Mouse (Mus musculus): ENCODE measurements around the gene Arhgef7.

The Arhgef7 gene

GRCm38 (mm10) chr8:11770001-11770400, 42.5 kb downstream of the Arhgef7 start:
- no peak for DNase-seq

- DNase-seq = no peak
Measured at GRCm38 (mm10) chr8:11770521-11771080, 43.1 kb downstream of the Arhgef7 start.

- peak; percentile 52 for DNase-seq
Measured at GRCm38 (mm10) chr8:11771608-11772007, 44.1 kb downstream of the Arhgef7 start.

GRCm38 (mm10) chr8:11774195-11775076, 46.9 kb downstream of the Arhgef7 start:
- peak; percentile 45 for DNase-seq

- DNase-seq = peak; percentile 46
Measured at GRCm38 (mm10) chr8:11775889-11776288, 48.4 kb downstream of the Arhgef7 start.

GRCm38 (mm10) chr8:11776451-11777180, 49.1 kb downstream of the Arhgef7 start:
- DNase-seq = no peak

- no peak for DNase-seq
Measured at GRCm38 (mm10) chr8:11777201-11777600, 49.7 kb downstream of the Arhgef7 start.

GRCm38 (mm10) chr8:11778646-11779433, 51.3 kb downstream of the Arhgef7 start:
- DNase-seq = peak; percentile 55

- no peak for DNase-seq
Measured at GRCm38 (mm10) chr8:11779844-11780634, 52.5 kb downstream of the Arhgef7 start.

GRCm38 (mm10) chr8:11780641-11781040, 53.1 kb downstream of the Arhgef7 start:
- no peak for DNase-seq

GRCm38 (mm10) chr8:11782607-11783006, 55.1 kb downstream of the Arhgef7 start:
- DNase-seq = no peak

GRCm38 (mm10) chr8:11783861-11784594, 56.5 kb downstream of the Arhgef7 start:
- no peak for DNase-seq

- DNase-seq = peak; percentile 64
Measured at GRCm38 (mm10) chr8:11785121-11785520, 57.6 kb downstream of the Arhgef7 start.

GRCm38 (mm10) chr8:11785539-11786046, 58.1 kb downstream of the Arhgef7 start:
- no peak for DNase-seq

GRCm38 (mm10) chr8:11788252-11788651, 60.7 kb downstream of the Arhgef7 start:
- peak; percentile 70 for DNase-seq

- no peak for DNase-seq
Measured at GRCm38 (mm10) chr8:11789168-11789567, 61.6 kb downstream of the Arhgef7 start.

- DNase-seq = no peak
Measured at GRCm38 (mm10) chr8:11794956-11795355, 67.4 kb downstream of the Arhgef7 start.

GRCm38 (mm10) chr8:11797128-11797527, 69.6 kb downstream of the Arhgef7 start:
- no peak for DNase-seq

GRCm38 (mm10) chr8:11797729-11798479, 70.4 kb downstream of the Arhgef7 start:
- DNase-seq = no peak

GRCm38 (mm10) chr8:11798480-11798867, 71.0 kb downstream of the Arhgef7 start:
- no peak for DNase-seq
